Mouse (Mus musculus): Measurements from ENCODE around the gene Luc7l3.

DNA sequence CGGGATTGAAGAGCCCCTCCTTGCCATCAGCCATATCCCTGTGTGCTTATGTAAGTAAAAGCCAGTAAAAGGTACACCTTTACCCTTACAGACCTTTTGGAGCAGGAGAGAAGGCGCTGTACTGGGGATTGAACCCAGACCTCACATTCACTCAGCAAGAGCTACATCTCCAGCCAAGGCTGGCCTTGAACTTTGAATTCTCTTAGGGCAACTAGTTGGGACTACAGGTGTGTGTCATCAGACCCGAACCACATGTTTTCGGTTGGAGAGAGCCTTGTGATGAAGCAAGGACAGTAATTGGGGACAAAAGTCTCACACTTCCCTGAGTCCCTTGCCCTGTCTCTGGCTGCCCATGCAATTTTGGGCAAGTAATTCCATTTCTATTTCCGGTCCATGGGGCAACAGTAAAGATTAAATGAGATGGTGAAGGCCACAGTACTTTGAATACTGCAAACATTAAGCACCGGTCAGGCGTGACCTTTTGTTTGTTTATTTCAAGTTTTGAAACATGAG, 25.3 kb upstream of the Luc7l3 start:
- no peak for TF ChIP-seq CTCF (IDR thresholded peaks at IDR 0.05; ENCODE audit: borderline replicate concordance, control insufficient read depth, extremely low read depth, insufficient read depth, low read length, poor library complexity)
- TF ChIP-seq POLR2A (IDR thresholded peaks at IDR 0.05; ENCODE audit: control insufficient read depth, extremely low read depth, insufficient read depth, low read length, poor library complexity): no peak
